Mouse (Mus musculus): ENCODE measurements around the gene Prrg4. TPM values are rescaled to one million over a fixed set of nuclear protein-coding genes. Genes with fewer than 3 reads are reported as not detected.
A peak's percentile ranks its signal among the peaks of the same experiment; 100 is the strongest.

Gene Prrg4
- polyA plus RNA-seq, 1 experiment from 2014 or later, result 1.7 TPM

- DNase-seq (ENCODE audit: low spot score) (peak; percentile 20), ATAC-seq (no peak)
- H3K27me3 ChIP-seq (replicated peaks; ENCODE audit: insufficient read depth, low read length), result no peaks in the 10 kb centered on the region
- no peak overlapping the region for H3K9ac ChIP-seq (replicated peaks; ENCODE audit: low read depth)
- no peak for TF ChIP-seq CTCF (IDR thresholded peaks at IDR 0.05)
- TF ChIP-seq EP300 (IDR thresholded peaks at IDR 0.05), result no peak
- H3K9me3 ChIP-seq (ENCODE audit: low read length), result no peaks in the 10 kb centered on the region
- peaks cover 6% of the 10 kb centered on the region; the same call in 1 of the 2 replicates for H3K4me1 ChIP-seq (ENCODE audit: insufficient read depth, low read depth, low read length)
- WGBS, result 49% methylated on average over 5 of the region's 5 CpGs
- H3K4me3 ChIP-seq (ENCODE audit: low read depth, low read length), result no peak overlapping the region
- H3K27ac ChIP-seq (ENCODE audit: low read length), result no peak overlapping the region
- no peaks in the 10 kb centered on the region for H3K36me3 ChIP-seq (ENCODE audit: insufficient read depth, low read length)
- no peak overlapping the region for H3K4me2 ChIP-seq (replicated peaks; ENCODE audit: low read depth, low read length)
Observed at GRCm38 (mm10) chr2:104814181-104814951, 35.3 kb downstream of the Prrg4 start.

- Histone ChIP-seq H3K4me3 (ENCODE audit: low read depth, low read length) (no peak overlapping the region), H3K4me1 (ENCODE audit: insufficient read depth, low read depth, low read length) (no peaks in the 10 kb centered on the region), H3K4me2 (replicated peaks; ENCODE audit: low read depth, low read length) (no peak overlapping the region), H3K27ac (ENCODE audit: low read length) (no peak overlapping the region), H3K9ac (replicated peaks; ENCODE audit: low read depth) (no peak overlapping the region), H3K36me3 (ENCODE audit: insufficient read depth, low read length) (no peaks in the 10 kb centered on the region), H3K9me3 (ENCODE audit: low read length) (no peaks in the 10 kb centered on the region), H3K27me3 (replicated peaks; ENCODE audit: insufficient read depth, low read length) (no peaks in the 10 kb centered on the region)
- DNase-seq (ENCODE audit: low spot score), result no peak
- no peak for TF ChIP-seq CTCF (IDR thresholded peaks at IDR 0.05)
- TF ChIP-seq EP300 (IDR thresholded peaks at IDR 0.05), result no peak
- ATAC-seq, result no peak
- 33% methylated on average over 1 of the region's 1 CpGs for WGBS
Observed at GRCm38 (mm10) chr2:104805435-104805834, 44.2 kb downstream of the Prrg4 start.

Other genes with a start within 250 kb of the Prrg4 start
- gene Tcp11l1, start 137.7 kb downstream of the Prrg4 start, polyA plus RNA-seq (2015; fragmentation: Nextera tagmentation; extraction: Ambion mirVana), result 12.5 and 12.9 TPM in 2 replicates
- not detected in 2 replicates for gene Pin1rt1, start 133.5 kb downstream of the Prrg4 start, polyA plus RNA-seq (2015; fragmentation: Nextera tagmentation; extraction: Ambion mirVana)
- gene Depdc7, start 107.0 kb downstream of the Prrg4 start, polyA plus RNA-seq (2015; fragmentation: Nextera tagmentation; extraction: Ambion mirVana), result 2.2 and 2.7 TPM in 2 replicates
- gene Qser1, start 33.1 kb downstream of the Prrg4 start, polyA plus RNA-seq (2015; fragmentation: Nextera tagmentation; extraction: Ambion mirVana), result 3.3 and 3.7 TPM in 2 replicates
- gene Ccdc73, start 17.9 kb upstream of the Prrg4 start, polyA plus RNA-seq (2015; fragmentation: Nextera tagmentation; extraction: Ambion mirVana), result 9.2 and 11.9 TPM in 2 replicates
- gene Eif3m, start 167.2 kb upstream of the Prrg4 start, polyA plus RNA-seq (2015; fragmentation: Nextera tagmentation; extraction: Ambion mirVana), result 177 and 178 TPM in 2 replicates
- not detected in 2 replicates for gene Gm11060, start 242.1 kb upstream of the Prrg4 start, polyA plus RNA-seq (2015; fragmentation: Nextera tagmentation; extraction: Ambion mirVana)

Data from lung, postnatal 0 days (tissue).